Mouse (Mus musculus): Measurements from ENCODE around the gene Apopt1.

Gene Apopt1

GRCm38 (mm10) chr12:111680661-111681060 is 32.4 kb upstream of the Apopt1 start:
- no peak for DNase-seq (ENCODE audit: low spot score)

GRCm38 (mm10) chr12:111681305-111681704 is 31.8 kb upstream of the Apopt1 start:
- DNase-seq (ENCODE audit: low spot score), result no peak

GRCm38 (mm10) chr12:111682003-111682402 is 31.1 kb upstream of the Apopt1 start:
- DNase-seq (ENCODE audit: low spot score), result no peak

- no peak for DNase-seq (ENCODE audit: low spot score)
These were observed 30.3 kb upstream of the Apopt1 start for GRCm38 (mm10) chr12:111682806-111683205.

GRCm38 (mm10) chr12:111686390-111686789 is 26.7 kb upstream of the Apopt1 start:
- DNase-seq (ENCODE audit: low spot score), result no peak

GRCm38 (mm10) chr12:111687350-111688068 is 25.6 kb upstream of the Apopt1 start:
- DNase-seq (ENCODE audit: low spot score), result peak; percentile 84

GRCm38 (mm10) chr12:111688069-111688428 is 25.0 kb upstream of the Apopt1 start:
- DNase-seq (ENCODE audit: low spot score), result no peak

GRCm38 (mm10) chr12:111689426-111689825 is 23.6 kb upstream of the Apopt1 start:
- DNase-seq (ENCODE audit: low spot score), result no peak

- peak; percentile 57 for DNase-seq (ENCODE audit: low spot score)
These were observed 21.7 kb upstream of the Apopt1 start for GRCm38 (mm10) chr12:111691346-111691872.

GRCm38 (mm10) chr12:111692899-111693298 is 20.2 kb upstream of the Apopt1 start:
- DNase-seq (ENCODE audit: low spot score), result no peak

GRCm38 (mm10) chr12:111693341-111694270 is 19.5 kb upstream of the Apopt1 start:
- DNase-seq (ENCODE audit: low spot score), result no peak

- DNase-seq (ENCODE audit: low spot score), result no peak
These were observed 18.7 kb upstream of the Apopt1 start for GRCm38 (mm10) chr12:111694271-111694781.

GRCm38 (mm10) chr12:111694880-111695804 is 17.9 kb upstream of the Apopt1 start:
- DNase-seq (ENCODE audit: low spot score), result no peak

- DNase-seq (ENCODE audit: low spot score), result peak; percentile 86
These were observed 16.8 kb upstream of the Apopt1 start for GRCm38 (mm10) chr12:111696239-111696638.

GRCm38 (mm10) chr12:111697708-111698107 is 15.4 kb upstream of the Apopt1 start:
- DNase-seq (ENCODE audit: low spot score), result no peak

GRCm38 (mm10) chr12:111698346-111698913 is 14.6 kb upstream of the Apopt1 start:
- no peak for DNase-seq (ENCODE audit: low spot score)

- DNase-seq (ENCODE audit: low spot score), result no peak
These were observed 13.5 kb upstream of the Apopt1 start for GRCm38 (mm10) chr12:111699542-111699941.

- DNase-seq (ENCODE audit: low spot score), result no peak
These were observed 12.1 kb upstream of the Apopt1 start for GRCm38 (mm10) chr12:111700920-111701458.

- DNase-seq (ENCODE audit: low spot score), result no peak
These were observed 9.8 kb upstream of the Apopt1 start for GRCm38 (mm10) chr12:111703301-111703700.

- DNase-seq (ENCODE audit: low spot score), result peak; percentile 71
These were observed 8.5 kb upstream of the Apopt1 start for GRCm38 (mm10) chr12:111704609-111705008.

Data from adipocyte (in vitro differentiated cells).